Mouse (Mus musculus) frontal cortex, adult (tissue): Measurements from ENCODE around the gene Cd22.

Experiments used
- ATAC-seq: cut with Nextera tagmentation; 2 replicates; pipeline ENCODE4 v1.9.2; 2017; ENCODE audit warnings: mild to moderate bottlenecking, moderate library complexity, mixed read lengths; ENCODE audit not compliant: low TSS enrichment

Cd22 gene

GRCm38 (mm10) chr7:30820854-30821445, 59.2 kb downstream of the Cd22 start:
- no peak for ATAC-seq

- ATAC-seq: no peak
Measured at GRCm38 (mm10) chr7:30820131-30820530, 60.0 kb downstream of the Cd22 start.
